8 mouse cellular contexts compared by ENCODE assay signal in the genomic region with DNA sequence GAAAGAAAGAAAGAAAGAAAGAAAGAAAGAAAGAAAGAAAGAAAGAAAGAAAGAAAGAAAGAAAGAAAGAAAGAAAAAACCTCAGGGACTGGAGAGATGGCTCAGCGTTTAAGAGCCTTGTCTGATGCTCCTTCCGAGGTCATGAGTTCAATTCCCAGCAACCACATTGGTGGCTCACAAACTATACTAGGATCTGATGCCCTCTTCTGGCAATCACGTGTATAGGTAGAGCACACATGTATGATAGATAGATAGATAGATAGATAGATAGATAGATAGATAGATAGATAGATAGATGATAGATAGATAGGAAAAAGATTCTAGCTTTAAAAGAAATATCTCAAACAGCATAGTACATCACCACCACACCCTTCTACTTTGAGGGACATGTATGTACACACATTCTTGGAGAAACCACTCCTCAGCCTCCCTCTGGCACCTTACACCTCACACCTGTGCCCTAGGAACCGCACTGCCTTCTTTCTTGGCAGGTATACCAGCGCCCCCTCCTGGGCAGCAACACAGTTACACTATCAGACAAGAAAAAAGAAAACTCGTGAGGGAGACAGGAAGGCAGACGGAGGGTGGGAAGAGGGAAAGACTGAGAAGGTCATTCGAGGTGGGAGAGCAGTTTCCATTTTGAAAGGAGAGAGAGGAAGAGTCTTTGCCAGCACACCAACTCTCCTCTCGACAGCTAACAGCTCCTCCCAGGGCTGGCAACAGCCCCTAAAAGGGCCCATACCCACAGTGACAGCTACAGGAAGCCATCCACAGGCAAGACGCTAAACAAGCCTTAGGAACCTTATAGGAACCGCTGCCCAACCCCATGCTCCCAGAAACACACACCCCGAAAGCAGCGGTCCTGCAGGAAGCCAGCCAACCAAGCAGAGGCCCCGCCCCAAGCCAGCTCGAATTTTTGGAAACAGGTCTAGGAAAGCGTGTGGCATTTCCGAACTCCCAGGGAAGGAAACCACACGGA.
A peak's percentile ranks its signal among the peaks of the same experiment; 100 is the strongest.
DNase-seq lines count a peak whose midpoint lies in the region; ATAC-seq lines count a peak whose summit lies in the region.

No protein-coding gene starts in this region.

- H3K4me3 ChIP-seq in hindbrain, embryonic 12.5 days: no peak overlapping the region
- peak overlapping the region; percentile 8 for H3K4me3 ChIP-seq in limb, embryonic 12.5 days (replicated peaks)

- no peaks in the 10 kb centered on the region for H3K9me3 ChIP-seq in hindbrain, embryonic 12.5 days (replicated peaks)
- no peaks in the 10 kb centered on the region for H3K9me3 ChIP-seq in limb, embryonic 12.5 days

- peaks cover 26% of the 10 kb centered on the region for H3K4me1 ChIP-seq in hindbrain, embryonic 12.5 days
- peaks cover 28% of the 10 kb centered on the region for H3K4me1 ChIP-seq in limb, embryonic 12.5 days (replicated peaks)

- DNase-seq in ovary, postnatal 36 days (ENCODE audit: low spot score): peak; percentile 34
- no peak for DNase-seq in ovary, postnatal 10 days (ENCODE audit: low spot score)
- peak; percentile 32 to 60 for DNase-seq in adrenal gland, postnatal 36 days
- DNase-seq in forelimb bud, embryonic 11.5 days (ENCODE audit: low read depth, low spot score): peak; percentile 25
- DNase-seq in neural tube, embryonic 10.5 days (ENCODE audit: extremely low spot score, low spot score): peak; percentile 42

- H3K4me2 ChIP-seq in hindbrain, embryonic 12.5 days (replicated peaks): peak overlapping the region; percentile 13; the same call in 1 of the 2 replicates
- peak overlapping the region; percentile 47 for H3K4me2 ChIP-seq in limb, embryonic 12.5 days

- ATAC-seq in hindbrain, embryonic 12.5 days (ENCODE audit: low FRiP score): no peak
- ATAC-seq in limb, embryonic 12.5 days (ENCODE audit: insufficient number of reproducible peaks, insufficient read depth, low FRiP score, low TSS enrichment, low read depth): no peak
- ATAC-seq in inflammation-experienced regulatory T-cells, adult 6 months: no peak

- WGBS in hindbrain, embryonic 12.5 days: 22% methylated on average over 18 of the region's 18 CpGs
- 14% methylated on average over 18 of the region's 18 CpGs for WGBS in limb, embryonic 12.5 days

- H3K27me3 ChIP-seq in hindbrain, embryonic 12.5 days: peaks cover 47% of the 10 kb centered on the region
- peaks cover 51% of the 10 kb centered on the region for H3K27me3 ChIP-seq in limb, embryonic 12.5 days

- no peak overlapping the region for H3K27ac ChIP-seq in hindbrain, embryonic 12.5 days
- H3K27ac ChIP-seq in limb, embryonic 12.5 days: no peak overlapping the region

- no peaks in the 10 kb centered on the region for H3K36me3 ChIP-seq in hindbrain, embryonic 12.5 days
- H3K36me3 ChIP-seq in limb, embryonic 12.5 days: no peaks in the 10 kb centered on the region

- H3K9ac ChIP-seq in hindbrain, embryonic 12.5 days: no peak overlapping the region
- 0 out of 2 replicates have a peak overlapping the region, but pooled peaks have one; percentile 2 for H3K9ac ChIP-seq in limb, embryonic 12.5 days (replicated peaks)
